Mouse (Mus musculus): ENCODE data around the gene Lhfpl2.

DNA sequence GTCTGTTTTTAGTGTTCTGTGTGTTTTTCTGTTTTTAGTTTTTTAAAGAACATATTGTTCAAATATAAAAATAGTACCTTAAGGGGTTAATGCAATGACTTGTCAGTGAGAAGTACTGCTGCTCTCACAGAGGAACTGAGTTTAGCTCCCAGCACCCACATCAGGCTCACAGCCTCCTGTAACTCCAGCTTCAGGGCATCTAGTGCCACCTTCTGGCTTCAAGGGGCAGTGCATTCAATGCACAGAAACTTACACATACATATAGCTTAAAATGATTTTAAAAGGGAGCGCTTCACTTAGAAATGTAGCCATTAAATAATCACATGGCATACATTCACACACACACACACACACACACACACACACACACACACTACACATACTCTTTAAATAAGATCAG is 60.5 kb downstream of the Lhfpl2 start:
- no peak for TF ChIP-seq POLR2A (IDR thresholded peaks at IDR 0.05; ENCODE audit: borderline replicate concordance, insufficient read depth, low read length)
- peak; percentile 8; the same call in 1 of the 2 replicates for TF ChIP-seq CTCF (IDR thresholded peaks at IDR 0.05; ENCODE audit: borderline replicate concordance, insufficient read depth, low read depth, low read length)
